Mouse (Mus musculus): ENCODE measurements around the gene Crat. TPM values are rescaled to one million over a fixed set of nuclear protein-coding genes. Genes with fewer than 3 reads are reported as not detected.

Gene Crat
- polyA plus RNA-seq, 1 experiment from 2014 or later = 164 TPM

Small RNA genes within 50 kb of the gene (microRNA-seq; reads per million reads assigned to microRNA genes)
- gene Gm47292 = not detected

Other genes starting within 250 kb of the Crat start
- 37.4 and 40.0 TPM in 2 replicates for gene Endog, start 244.3 kb downstream of the Crat start, polyA plus RNA-seq (2015; fragmentation: Nextera tagmentation; extraction: Ambion mirVana)
- gene Spout1, start 237.4 kb downstream of the Crat start, polyA plus RNA-seq (2015; fragmentation: Nextera tagmentation; extraction: Ambion mirVana) = 31.5 and 34.3 TPM in 2 replicates
- gene Kyat1, start 210.0 kb downstream of the Crat start, polyA plus RNA-seq (2015; fragmentation: Nextera tagmentation; extraction: Ambion mirVana) = 26.9 and 28.1 TPM in 2 replicates
- gene Lrrc8a, start 178.1 kb downstream of the Crat start, polyA plus RNA-seq (2015; fragmentation: Nextera tagmentation; extraction: Ambion mirVana) = 39.4 and 42.6 TPM in 2 replicates
- 0.22 and 0.40 TPM in 2 replicates for gene Gm28035, start 175.2 kb downstream of the Crat start, polyA plus RNA-seq (2015; fragmentation: Nextera tagmentation; extraction: Ambion mirVana)
- 9.4 and 13.1 TPM in 2 replicates for gene Phyhd1, start 149.6 kb downstream of the Crat start, polyA plus RNA-seq (2015; fragmentation: Nextera tagmentation; extraction: Ambion mirVana)
- not detected in 2 replicates for gene Gm28038, start 134.8 kb downstream of the Crat start, polyA plus RNA-seq (2015; fragmentation: Nextera tagmentation; extraction: Ambion mirVana)
- gene Dolk, start 129.5 kb downstream of the Crat start, polyA plus RNA-seq (2015; fragmentation: Nextera tagmentation; extraction: Ambion mirVana) = 31.8 and 33.0 TPM in 2 replicates
- 21.2 and 23.6 TPM in 2 replicates for gene Nup188, start 129.4 kb downstream of the Crat start, polyA plus RNA-seq (2015; fragmentation: Nextera tagmentation; extraction: Ambion mirVana)
- 135 and 136 TPM in 2 replicates for gene Sh3glb2, start 56.5 kb downstream of the Crat start, polyA plus RNA-seq (2015; fragmentation: Nextera tagmentation; extraction: Ambion mirVana)
- gene Miga2, start 51.6 kb downstream of the Crat start, polyA plus RNA-seq (2015; fragmentation: Nextera tagmentation; extraction: Ambion mirVana) = 38.7 and 43.5 TPM in 2 replicates
- 26.0 and 29.3 TPM in 2 replicates for gene Dolpp1, start 23.6 kb downstream of the Crat start, polyA plus RNA-seq (2015; fragmentation: Nextera tagmentation; extraction: Ambion mirVana)
- gene Ptpa, start 226 bp upstream of the Crat start, polyA plus RNA-seq (2015; fragmentation: Nextera tagmentation; extraction: Ambion mirVana) = 125 and 126 TPM in 2 replicates
- gene Ier5l, start 58.4 kb upstream of the Crat start, polyA plus RNA-seq (2015; fragmentation: Nextera tagmentation; extraction: Ambion mirVana) = 0.72 and 0.85 TPM in 2 replicates
- 1.4 TPM in 2 replicates for gene Cstad, start 179.2 kb upstream of the Crat start, polyA plus RNA-seq (2015; fragmentation: Nextera tagmentation; extraction: Ambion mirVana)

Data from heart, embryonic 16.5 days (tissue).